Mouse (Mus musculus) G1E (cell line): Measurements from ENCODE around the gene Gabbr2. TPM values are rescaled to one million over a fixed set of nuclear protein-coding genes. Genes with fewer than 3 reads are reported as not detected.

Experiments used
- ATAC-seq: 2 replicates; pipeline ENCODE4 v1.8.0; 2016; ENCODE audit warnings: mild to moderate bottlenecking; ENCODE audit not compliant: insufficient number of reproducible peaks, poor library complexity, low FRiP score, severe bottlenecking; ENCODE audit errors: extremely low read depth
- DNase-seq: peaks from one replicate; pipeline ENCODE4 v3.0.0; 2012; ENCODE audit warnings: low spot score
- H3K27me3 ChIP-seq: 2 replicates; pipeline ENCODE4 v1.6.1; 2012; ENCODE audit warnings: mild to moderate bottlenecking, low read length, inconsistent platforms; ENCODE audit not compliant: insufficient read depth
- H3K36me3 ChIP-seq: replicated peaks from 2 replicates; pipeline ENCODE3; 2012; ENCODE audit warnings: mild to moderate bottlenecking, inconsistent platforms
- H3K4me1 ChIP-seq: 2 replicates; pipeline ENCODE4 v1.6.1; 2012; ENCODE audit warnings: low read depth, low read length, inconsistent platforms, mixed read lengths; ENCODE audit not compliant: insufficient read depth
- H3K4me3 ChIP-seq: 2 replicates; pipeline ENCODE4 v1.5.1; 2012; ENCODE audit warnings: low read depth, mild to moderate bottlenecking, inconsistent platforms, low read length, moderate library complexity, mixed read lengths
- H3K9me3 ChIP-seq: replicated peaks from 2 replicates; pipeline ENCODE4 v1.6.1; 2012; ENCODE audit warnings: inconsistent platforms
- CTCF ChIP-seq: IDR thresholded peaks from 2 replicates; pipeline ENCODE4 v1.5.1; 2012; ENCODE audit warnings: low read depth, low read length, inconsistent platforms, mixed read lengths
- GATA1 ChIP-seq: IDR thresholded peaks from 2 replicates; pipeline ENCODE4 v1.6.1; 2012; ENCODE audit warnings: borderline replicate concordance, low read length, inconsistent platforms, mixed read lengths
- GATA2 ChIP-seq: IDR thresholded peaks from 2 replicates; pipeline ENCODE4 v1.6.1; 2012; ENCODE audit warnings: low read depth, low read length, inconsistent platforms, borderline replicate concordance
- POLR2AphosphoS5 ChIP-seq: IDR thresholded peaks from 2 replicates; pipeline ENCODE4 v1.6.1; 2012; ENCODE audit warnings: low read depth, low read length, inconsistent platforms; ENCODE audit not compliant: insufficient replicate concordance
- TAL1 ChIP-seq: conservative IDR thresholded peaks from 2 replicates; pipeline ENCODE4 v1.6.1; 2012; ENCODE audit warnings: low read depth, low read length, inconsistent platforms, mixed read lengths
- polyA plus RNA-seq: library from polyadenylated mRNA; stranded (reverse); fragments of >175 nt; gene quantifications from 2 replicates; pipeline ENCODE4 v1.2.3, GENCODE M21; 2012
- total RNA-seq, 2 experiments: library from RNA; stranded (forward) in 1 of 2; stranded (reverse) in 1 of 2; fragments of 200-1000 nt in 1 of 2; fragments of >200 nt in 1 of 2; fragmentation: Nextera tagmentation in 1 of 2; gene quantifications; 2 replicates each; pipeline ENCODE4 v1.2.3; 2014 to 2017

Gene Gabbr2
- total and polyA plus RNA-seq, 3 experiments: 0.05 TPM; not detected in 2

DNA sequence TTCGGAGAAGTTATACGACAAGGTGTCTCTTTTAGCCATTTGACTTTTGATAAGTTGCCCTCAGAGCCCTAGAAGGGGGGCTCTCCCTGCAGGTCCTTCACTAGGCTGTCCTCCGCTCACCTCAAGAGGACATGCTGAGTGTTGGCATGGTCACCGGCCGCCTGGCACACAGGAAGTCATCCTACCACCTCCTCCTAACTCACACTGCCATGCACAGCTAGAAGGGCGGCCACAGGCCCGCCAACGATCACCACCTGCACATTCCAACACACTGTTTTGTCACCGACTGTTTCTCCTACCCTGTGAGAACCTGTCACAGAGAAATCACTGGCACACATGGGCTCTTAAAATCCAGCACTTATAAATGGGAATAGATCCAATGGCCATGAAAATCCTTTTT lies 108.1 kb downstream of the Gabbr2 start:
- no peak for ATAC-seq
- H3K36me3 ChIP-seq: no peaks in the 10 kb centered on the region
- TF ChIP-seq TAL1 (no peak), GATA1 (no peak), CTCF (no peak), POLR2AphosphoS5 (no peak), GATA2 (no peak)
- H3K4me1 ChIP-seq: no peaks in the 10 kb centered on the region
- H3K4me3 ChIP-seq: no peak overlapping the region
- H3K27me3 ChIP-seq: no peaks in the 10 kb centered on the region
- H3K9me3 ChIP-seq: peaks cover 73% of the 10 kb centered on the region
- DNase-seq: no peak

DNA sequence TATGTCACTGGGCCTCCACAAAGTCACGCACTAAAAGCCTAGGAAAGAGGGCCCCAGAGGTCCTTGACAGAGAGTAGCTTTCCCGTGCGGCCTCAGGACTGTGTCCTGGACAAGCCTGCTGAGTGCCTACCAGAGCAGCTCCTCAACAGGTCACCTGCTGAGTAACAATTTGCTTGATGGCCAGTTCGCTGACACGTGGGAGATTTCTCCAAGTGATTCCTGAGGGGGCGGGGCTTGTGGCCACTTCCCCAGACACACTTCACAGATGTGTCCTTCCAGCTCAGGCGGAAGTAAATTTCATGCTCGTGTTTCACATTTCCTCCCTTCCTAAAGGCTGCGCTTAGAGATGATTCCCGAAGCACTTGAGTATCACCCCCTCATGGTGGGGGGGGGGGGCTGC lies 108.6 kb downstream of the Gabbr2 start:
- H3K4me1 ChIP-seq: no peaks in the 10 kb centered on the region
- TF ChIP-seq TAL1 (no peak), GATA1 (no peak), POLR2AphosphoS5 (no peak), GATA2 (no peak), CTCF (no peak)
- H3K4me3 ChIP-seq: no peak overlapping the region
- H3K9me3 ChIP-seq: peaks cover 73% of the 10 kb centered on the region
- DNase-seq (no peak), ATAC-seq (no peak)
- no peaks in the 10 kb centered on the region for H3K36me3 ChIP-seq
- no peaks in the 10 kb centered on the region for H3K27me3 ChIP-seq

DNA sequence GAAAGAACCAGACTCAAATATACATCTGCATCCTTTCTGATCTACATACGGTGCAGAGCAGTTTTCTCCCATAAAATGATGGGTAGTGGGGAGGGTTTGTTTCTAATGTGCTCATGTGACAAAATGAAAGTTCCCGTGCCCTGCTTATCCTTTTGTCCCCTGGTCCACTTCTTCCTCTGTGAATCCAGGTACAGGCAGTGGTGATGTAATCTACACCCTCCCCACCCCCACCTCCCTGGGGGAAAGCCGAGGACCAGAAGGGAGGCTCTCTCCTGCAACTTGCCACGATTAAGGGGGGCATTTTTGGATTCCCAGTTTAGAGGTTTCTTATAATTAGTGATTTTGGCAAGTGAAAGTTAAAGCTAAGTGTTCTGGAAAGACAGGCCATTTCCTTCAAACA lies 110.4 kb downstream of the Gabbr2 start:
- DNase-seq (no peak), ATAC-seq (no peak)
- H3K4me1 ChIP-seq: no peaks in the 10 kb centered on the region
- H3K36me3 ChIP-seq: no peaks in the 10 kb centered on the region
- H3K9me3 ChIP-seq: peaks cover 77% of the 10 kb centered on the region
- no peaks in the 10 kb centered on the region for H3K27me3 ChIP-seq
- no peak overlapping the region for H3K4me3 ChIP-seq
- no peak for TF ChIP-seq CTCF
- no peak for TF ChIP-seq GATA2
- no peak for TF ChIP-seq GATA1
- no peak for TF ChIP-seq TAL1
- no peak for TF ChIP-seq POLR2AphosphoS5

DNA sequence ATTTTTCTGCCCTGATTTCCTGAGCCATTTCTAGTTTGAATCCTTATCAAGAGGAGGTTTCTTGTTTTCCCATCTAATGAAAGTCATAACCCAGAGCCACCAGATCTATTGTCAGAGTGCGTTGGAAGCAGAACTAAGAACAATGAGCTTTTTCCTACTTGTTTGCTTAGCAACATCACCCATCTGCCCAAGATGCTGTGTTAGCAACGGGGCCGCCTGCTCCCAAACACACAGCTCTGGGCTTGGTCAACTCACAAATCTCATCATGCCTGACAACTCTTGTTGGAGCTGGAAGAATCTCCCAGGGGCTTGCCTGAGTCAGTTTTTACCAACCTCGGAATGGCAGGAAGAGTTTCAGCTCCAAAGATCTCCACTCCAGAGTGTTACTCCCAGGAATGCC lies 111.7 kb downstream of the Gabbr2 start:
- Histone ChIP-seq H3K27me3 (no peaks in the 10 kb centered on the region), H3K4me1 (no peaks in the 10 kb centered on the region), H3K9me3 (peaks cover 77% of the 10 kb centered on the region), H3K36me3 (no peaks in the 10 kb centered on the region), H3K4me3 (no peak overlapping the region)
- TF ChIP-seq GATA1 (no peak), TAL1 (no peak)
- no peak for DNase-seq
- no peak for ATAC-seq

DNA sequence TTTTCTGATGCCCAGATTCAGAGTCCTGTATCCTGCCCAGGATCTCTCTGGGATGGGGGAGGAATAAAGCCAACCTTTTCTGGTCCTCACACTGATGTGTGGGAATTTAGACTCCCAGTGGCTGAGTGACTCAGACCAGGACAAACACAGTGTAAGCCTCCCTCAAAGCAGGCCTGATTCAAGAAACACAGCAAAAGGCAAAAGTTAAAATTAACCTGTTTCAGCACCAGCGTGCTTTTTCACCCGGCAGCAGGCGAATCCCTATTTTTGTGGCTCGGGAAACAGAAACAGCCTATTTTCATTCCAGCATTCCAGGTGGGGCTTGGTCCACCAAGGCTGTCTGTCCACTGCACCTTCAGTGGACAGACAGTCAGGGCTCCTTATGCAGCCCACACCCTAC lies 118.9 kb downstream of the Gabbr2 start:
- no peak for TF ChIP-seq TAL1
- TF ChIP-seq GATA2: no peak
- no peak for TF ChIP-seq CTCF
- TF ChIP-seq GATA1: no peak
- TF ChIP-seq POLR2AphosphoS5: no peak
- DNase-seq: no peak
- H3K9me3 ChIP-seq: peaks cover 94% of the 10 kb centered on the region
- no peaks in the 10 kb centered on the region for H3K27me3 ChIP-seq
- no peak overlapping the region for H3K4me3 ChIP-seq
- H3K4me1 ChIP-seq: no peaks in the 10 kb centered on the region
- no peak for ATAC-seq
- no peaks in the 10 kb centered on the region for H3K36me3 ChIP-seq

DNA sequence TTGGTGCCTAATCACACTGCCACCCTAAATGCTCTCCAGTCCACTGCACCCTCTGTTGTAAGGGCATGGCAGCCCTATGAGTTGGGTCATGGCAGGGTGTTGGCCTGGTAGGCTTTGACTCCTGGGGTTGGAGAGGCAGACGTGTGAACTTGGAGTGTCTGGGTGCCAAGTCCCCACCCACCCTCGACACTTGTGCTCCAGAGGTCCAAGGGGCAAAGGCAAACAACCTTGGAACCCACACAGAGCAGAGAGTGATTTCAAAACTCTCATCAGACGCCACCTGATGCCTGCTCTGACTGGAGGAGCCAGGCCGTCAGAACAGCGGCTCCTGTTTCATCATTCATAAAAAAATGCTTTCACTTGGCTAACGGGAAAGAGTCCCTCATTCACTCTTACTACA lies 121.5 kb downstream of the Gabbr2 start:
- Histone ChIP-seq H3K36me3 (no peaks in the 10 kb centered on the region), H3K9me3 (peaks cover 86% of the 10 kb centered on the region), H3K27me3 (no peaks in the 10 kb centered on the region), H3K4me1 (no peaks in the 10 kb centered on the region), H3K4me3 (no peak overlapping the region)
- TF ChIP-seq GATA1 (no peak), TAL1 (no peak), GATA2 (no peak), CTCF (no peak), POLR2AphosphoS5 (no peak)
- no peak for DNase-seq
- no peak for ATAC-seq

DNA sequence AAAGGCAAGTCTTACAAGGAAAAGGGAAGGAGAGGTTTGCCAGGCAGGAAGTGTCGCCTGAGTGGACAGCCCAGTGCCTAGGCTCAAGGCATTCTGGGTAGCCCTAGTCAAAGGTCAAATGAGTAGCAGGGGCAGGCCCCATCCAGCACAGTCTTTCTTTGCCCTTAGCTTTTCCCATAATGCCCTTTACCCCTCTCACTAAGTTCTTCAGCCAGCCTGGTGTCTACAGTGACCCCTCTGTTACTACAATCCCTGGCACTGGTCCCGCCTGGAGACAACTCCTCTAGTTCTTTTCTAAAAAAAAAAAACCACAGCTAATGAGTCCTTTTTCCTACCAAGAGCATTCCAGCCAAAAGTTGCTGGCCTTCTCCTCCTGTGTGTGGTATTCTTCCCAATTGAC lies 122.3 kb downstream of the Gabbr2 start:
- no peak for ATAC-seq
- no peak overlapping the region for H3K4me3 ChIP-seq
- no peak for DNase-seq
- no peaks in the 10 kb centered on the region for H3K4me1 ChIP-seq
- H3K27me3 ChIP-seq: no peaks in the 10 kb centered on the region
- peaks cover 79% of the 10 kb centered on the region for H3K9me3 ChIP-seq
- TF ChIP-seq TAL1 (no peak), POLR2AphosphoS5 (no peak), GATA2 (no peak), CTCF (no peak), GATA1 (no peak)
- no peaks in the 10 kb centered on the region for H3K36me3 ChIP-seq
